ENCODE assay signal across 9 mouse cellular contexts in the genomic region with DNA sequence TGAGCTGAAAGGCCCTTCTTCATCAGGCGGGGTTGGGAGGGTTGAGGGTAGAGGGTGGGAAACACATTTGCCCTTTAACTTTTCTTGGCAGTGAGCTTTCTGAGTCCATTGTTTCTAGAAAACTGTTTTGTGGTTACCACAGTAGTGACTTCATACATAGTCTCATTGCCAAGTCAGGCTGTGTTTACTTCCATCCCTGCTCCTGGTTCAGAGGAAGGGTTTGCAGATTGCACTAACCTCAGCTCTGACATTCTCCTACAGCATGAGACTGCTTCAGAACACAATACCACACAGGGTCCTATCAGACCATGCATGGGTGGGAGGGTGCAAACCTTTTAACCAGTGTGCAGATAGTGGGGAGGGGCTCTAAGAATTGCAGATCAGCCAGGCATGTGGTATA.
A peak's percentile ranks its signal among the peaks of the same experiment; 100 is the strongest.
DNase-seq lines count a peak whose midpoint lies in the region; ATAC-seq and TF ChIP-seq lines count a peak whose summit lies in the region.
"Had no signal": no experiment of that assay in that cellular context is flagged by ENCODE, and none has a peak within 500 bp of the region (broad histone marks: within the 10 kb centered on the region; RNA-seq: fewer than 3 reads in every experiment).

No protein-coding gene starts in this region.

- peaks cover 28% of the 10 kb centered on the region for H3K4me1 ChIP-seq in heart, embryonic 10.5 days
- peaks cover 10% of the 10 kb centered on the region; the same call in 1 of the 2 replicates for H3K4me1 ChIP-seq in kidney, postnatal 0 days (replicated peaks; ENCODE audit: insufficient read depth, low read length)
- peaks cover 3% of the 10 kb centered on the region for H3K4me1 ChIP-seq in stomach, postnatal 0 days (replicated peaks; ENCODE audit: control insufficient read depth, insufficient read depth)

- H3K4me3 ChIP-seq in heart, embryonic 10.5 days, result no peak overlapping the region
- H3K4me3 ChIP-seq in kidney, postnatal 0 days (replicated peaks; ENCODE audit: low read depth, low read length), result no peak overlapping the region
- no peak overlapping the region for H3K4me3 ChIP-seq in stomach, postnatal 0 days (ENCODE audit: low read depth, low read length)
- H3K4me3 ChIP-seq: neural tube, embryonic 12.5 days had no signal

- no peaks in the 10 kb centered on the region for H3K27me3 ChIP-seq in heart, embryonic 10.5 days (ENCODE audit: insufficient read depth, poor library complexity, severe bottlenecking)
- no peaks in the 10 kb centered on the region for H3K27me3 ChIP-seq in kidney, postnatal 0 days (ENCODE audit: insufficient read depth, low read length)
- H3K27me3 ChIP-seq in stomach, postnatal 0 days (ENCODE audit: control insufficient read depth, insufficient read depth, low read length), result no peaks in the 10 kb centered on the region
- H3K27me3 ChIP-seq: neural tube, embryonic 12.5 days had no signal

- 55% methylated on average over 1 of the region's 1 CpGs for WGBS in heart, embryonic 10.5 days
- WGBS in kidney, postnatal 0 days, result 52% methylated on average over 1 of the region's 1 CpGs
- WGBS in stomach, postnatal 0 days, result 39% methylated on average over 1 of the region's 1 CpGs

- no peak overlapping the region for H3K27ac ChIP-seq in heart, embryonic 10.5 days
- H3K27ac ChIP-seq in kidney, postnatal 0 days, result no peak overlapping the region
- H3K27ac ChIP-seq in stomach, postnatal 0 days (replicated peaks), result peak overlapping the region; percentile 63; the same call in 1 of the 2 replicates
- H3K27ac ChIP-seq: neural tube, embryonic 12.5 days had no signal

- TF ChIP-seq CTCF in kidney, postnatal 0 days (IDR thresholded peaks at IDR 0.05; ENCODE audit: low read depth), result no peak
- no peak for TF ChIP-seq CTCF in stomach, postnatal 0 days (IDR thresholded peaks at IDR 0.05; ENCODE audit: low read depth)

- no peak for ATAC-seq in kidney, postnatal 0 days (replicated peaks; ENCODE audit: low FRiP score, low read depth)
- peak; percentile 80 for ATAC-seq in stomach, postnatal 0 days (ENCODE audit: low FRiP score, low TSS enrichment)

- no peaks in the 10 kb centered on the region for H3K36me3 ChIP-seq in heart, embryonic 10.5 days
- H3K36me3 ChIP-seq in kidney, postnatal 0 days (ENCODE audit: insufficient read depth, low read length), result no peaks in the 10 kb centered on the region
- H3K36me3 ChIP-seq in stomach, postnatal 0 days (ENCODE audit: control insufficient read depth, insufficient read depth, low read length), result no peaks in the 10 kb centered on the region
- H3K36me3 ChIP-seq: neural tube, embryonic 12.5 days had no signal

- no peak overlapping the region for H3K9ac ChIP-seq in kidney, postnatal 0 days (ENCODE audit: low read depth, low read length)
- no peak overlapping the region for H3K9ac ChIP-seq in stomach, postnatal 0 days (ENCODE audit: low read length)
- H3K9ac ChIP-seq: neural tube, embryonic 12.5 days had no signal

- TF ChIP-seq EP300 in stomach, postnatal 0 days (optimal IDR thresholded peaks at IDR 0.05), result no peak

- H3K4me2 ChIP-seq in kidney, postnatal 0 days (ENCODE audit: low read length), result no peak overlapping the region
- no peak overlapping the region for H3K4me2 ChIP-seq in stomach, postnatal 0 days (replicated peaks; ENCODE audit: low read depth)
- H3K4me2 ChIP-seq: neural tube, embryonic 12.5 days had no signal

- peak; percentile 74 to 89 for DNase-seq in heart, adult 18-20 months
- no peak for DNase-seq in heart, embryonic 10.5 days (ENCODE audit: low spot score)
- DNase-seq in urinary bladder, postnatal 14 days (ENCODE audit: low spot score), result peak; percentile 9
- no peak for DNase-seq in urinary bladder, postnatal 4 days (ENCODE audit: low spot score in 2 of 2)
- peak; percentile 47 for DNase-seq in kidney, postnatal 0 days (ENCODE audit: low spot score)
- DNase-seq in stomach, postnatal 0 days (ENCODE audit: low spot score), result peak; percentile 18
- DNase-seq in thymus, postnatal 0 days (ENCODE audit: low spot score), result no peak
- DNase-seq in thymus, postnatal 14 days, result no peak

- 0 out of 2 replicates have a peak, but pooled peaks cover under 1% of the 10 kb centered on the region for H3K9me3 ChIP-seq in heart, embryonic 10.5 days
- H3K9me3 ChIP-seq in kidney, postnatal 0 days (replicated peaks; ENCODE audit: low read length), result 0 out of 2 replicates have a peak, but pooled peaks cover 5% of the 10 kb centered on the region
- no peaks in the 10 kb centered on the region for H3K9me3 ChIP-seq in stomach, postnatal 0 days (ENCODE audit: control insufficient read depth, low read length)

Comparison
In these comparisons a context has a peak if more than half of its experiments do, and no peak if none do; other contexts are left out.
1. DNase-seq: peak in heart, adult 18-20 months (2 of 2), urinary bladder, postnatal 14 days (single experiment), kidney, postnatal 0 days (single experiment) and stomach, postnatal 0 days (single experiment); none in heart, embryonic 10.5 days (single experiment), urinary bladder, postnatal 4 days (0 of 2), thymus, postnatal 0 days (single experiment) and thymus, postnatal 14 days (single experiment).